Mouse (Mus musculus) heart, postnatal 0 days (tissue): ENCODE results near the gene Fez2. TPM values are rescaled to one million over a fixed set of nuclear protein-coding genes. Genes with fewer than 3 reads are reported as not detected.

Experiments
- ATAC-seq: fragments of 200-750 bp; cut with Nextera tagmentation; 2 replicates; pipeline ENCODE4 v1.8.0; 2017; ENCODE audit warnings: low read depth, moderate number of reproducible peaks, moderate library complexity; ENCODE audit not compliant: insufficient read depth
- DNase-seq: peaks from one replicate; pipeline ENCODE4 v3.0.0-alpha.2; 2016; ENCODE audit warnings: low spot score
- H3K27ac ChIP-seq: fragments of 300-500 bp; sonication (generic); 2 replicates; pipeline ENCODE4 v1.5.1; 2014; ENCODE audit warnings: low read depth, mild to moderate bottlenecking
- H3K27me3 ChIP-seq: fragments of 300-500 bp; sonication (generic); 2 replicates; pipeline ENCODE4 v1.6.1; 2014; ENCODE audit warnings: low read length, mixed read lengths; ENCODE audit not compliant: control insufficient read depth, insufficient read depth
- H3K36me3 ChIP-seq: fragments of 300-500 bp; sonication (generic); replicated peaks from 2 replicates; pipeline ENCODE4 v1.6.1; 2014; ENCODE audit warnings: low read length, mixed read lengths; ENCODE audit not compliant: control insufficient read depth, insufficient read depth
- H3K4me1 ChIP-seq: fragments of 300-500 bp; sonication (generic); 2 replicates; pipeline ENCODE4 v1.6.1; 2014; ENCODE audit warnings: antibody characterized with exemption; ENCODE audit not compliant: control insufficient read depth, insufficient read depth
- H3K4me2 ChIP-seq: fragments of 300-500 bp; sonication (generic); 2 replicates; pipeline ENCODE4 v1.6.1; 2014; ENCODE audit warnings: low read depth, mild to moderate bottlenecking, low read length, moderate library complexity
- H3K4me3 ChIP-seq: fragments of 300-500 bp; sonication (generic); 2 replicates; pipeline ENCODE4 v1.5.1; 2014; ENCODE audit warnings: low read depth, low read length
- H3K9ac ChIP-seq: fragments of 300-500 bp; sonication (generic); replicated peaks from 2 replicates; pipeline ENCODE4 v1.6.1; 2014; ENCODE audit warnings: low read depth, low read length, mixed read lengths
- H3K9me3 ChIP-seq: fragments of 300-500 bp; sonication (generic); replicated peaks from 2 replicates; pipeline ENCODE4 v1.6.1; 2016; ENCODE audit warnings: low read length; ENCODE audit not compliant: control insufficient read depth
- CTCF ChIP-seq: IDR thresholded peaks from 2 replicates; pipeline ENCODE4 v1.5.1; 2016; ENCODE audit warnings: antibody characterized with exemption, control low read depth, low read depth
- EP300 ChIP-seq: IDR thresholded peaks from 2 replicates; pipeline ENCODE4 v1.6.1; 2016; ENCODE audit warnings: antibody characterized with exemption, low read depth
- WGBS: fragments of 180-500 bp; shearing (Covaris S2); extraction: QIAGEN DNeasy Blood & Tissue Kit; methylation state at CpG from one replicate; pipeline ENCODE4 v1.1.7; 2014; 5-methylcytosine and 5-hydroxymethylcytosine counted together
- polyA plus RNA-seq: library from polyadenylated mRNA; unstranded; fragments of >200 nt; fragmentation: Nextera tagmentation; extraction: Ambion mirVana; gene quantifications from 2 replicates; pipeline ENCODE4 v1.2.1, GENCODE M21; 2015
- total RNA-seq: library from RNA; depleted of rRNA; stranded (reverse); fragments of >200 nt; gene quantifications from 2 replicates; pipeline ENCODE4 v1.2.3, GENCODE M21; 2014; ENCODE audit warnings: low replicate concordance

Fez2 gene
- total and polyA plus RNA-seq, 2 experiments from 2014 or later = 65.6 to 72.3 TPM

GRCm38 (mm10) chr17:78351676-78352499 is 66.1 kb downstream of the Fez2 start:
- Histone ChIP-seq H3K9me3 (no peaks in the 10 kb centered on the region), H3K4me3 (no peak overlapping the region), H3K27ac (no peak overlapping the region), H3K27me3 (no peaks in the 10 kb centered on the region), H3K4me2 (no peak overlapping the region), H3K36me3 (peaks cover 11% of the 10 kb centered on the region), H3K9ac (no peak overlapping the region), H3K4me1 (peaks cover 9% of the 10 kb centered on the region; the same call in 1 of the 2 replicates)
- TF ChIP-seq EP300 (peak; percentile 27; the same call in 1 of the 2 replicates), CTCF (no peak)
- 47% methylated on average over 12 of the region's 12 CpGs for WGBS
- DNase-seq = peak; percentile 16
- ATAC-seq = peak; percentile 52

DNA sequence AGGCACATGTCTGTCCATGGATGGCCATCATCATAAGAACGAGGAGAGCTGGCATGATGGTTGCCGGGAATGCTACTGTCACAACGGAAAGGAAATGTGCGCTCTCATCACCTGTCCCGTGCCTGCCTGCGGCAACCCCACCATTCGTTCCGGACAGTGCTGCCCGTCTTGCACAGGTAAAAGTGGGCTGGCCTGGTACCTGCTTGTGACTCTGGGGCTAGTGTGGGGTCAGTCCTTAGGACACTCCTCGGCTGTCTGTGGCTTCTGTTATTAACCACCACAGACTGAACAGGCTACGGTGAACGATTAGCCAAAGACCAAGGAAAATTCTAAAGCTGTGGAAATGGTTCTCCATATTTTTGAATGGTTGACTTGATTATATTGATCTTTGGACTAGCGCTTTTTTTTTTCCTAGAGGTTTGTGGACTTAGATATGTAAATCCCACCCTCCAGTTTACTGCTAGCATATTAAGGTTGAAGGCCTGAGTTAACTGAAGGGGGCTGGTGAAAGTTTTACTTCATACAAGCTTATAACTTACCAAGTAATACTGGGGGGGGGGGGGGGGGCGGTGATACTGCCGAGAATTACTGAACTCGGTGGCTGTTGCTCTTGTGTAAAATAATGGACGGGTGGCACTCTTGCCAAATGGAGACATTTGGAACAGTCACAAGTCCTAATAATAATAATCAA is 70.7 kb downstream of the Fez2 start:
- H3K36me3 ChIP-seq = peaks cover 3% of the 10 kb centered on the region; the same call in 1 of the 2 replicates
- no peak for DNase-seq
- no peak overlapping the region for H3K4me2 ChIP-seq
- H3K9me3 ChIP-seq = no peaks in the 10 kb centered on the region
- H3K27ac ChIP-seq = no peak overlapping the region
- peaks cover 7% of the 10 kb centered on the region; the same call in 1 of the 2 replicates for H3K4me1 ChIP-seq
- no peak for TF ChIP-seq CTCF
- no peak for TF ChIP-seq EP300
- no peaks in the 10 kb centered on the region for H3K27me3 ChIP-seq
- WGBS = 92% methylated on average over 17 of the region's 17 CpGs
- H3K4me3 ChIP-seq = no peak overlapping the region
- ATAC-seq = no peak
- H3K9ac ChIP-seq = no peak overlapping the region

DNA sequence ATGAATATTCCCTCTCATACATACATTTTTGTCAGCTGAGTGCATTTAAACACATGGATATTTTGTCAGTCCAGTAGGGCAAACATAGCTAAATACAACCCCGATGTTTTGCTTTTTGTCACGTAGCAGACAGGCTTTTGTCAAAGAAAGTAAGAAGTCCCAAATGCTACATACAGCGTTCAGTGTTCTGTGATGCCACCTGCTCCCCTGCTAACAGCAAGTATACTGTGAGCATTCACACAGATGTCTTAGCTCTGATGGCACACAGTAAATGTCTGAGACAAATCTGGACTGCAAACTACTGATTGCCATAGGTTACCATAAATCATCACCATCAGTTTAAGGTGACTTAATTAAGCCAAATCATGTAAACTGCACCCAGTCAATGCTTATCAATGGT is 74.3 kb downstream of the Fez2 start:
- DNase-seq = no peak
- no peak overlapping the region for H3K4me3 ChIP-seq
- no peak overlapping the region for H3K4me2 ChIP-seq
- no peak for TF ChIP-seq CTCF
- TF ChIP-seq EP300 = no peak
- no peaks in the 10 kb centered on the region for H3K9me3 ChIP-seq
- WGBS = 94% methylated on average over 3 of the region's 3 CpGs
- ATAC-seq = no peak
- H3K9ac ChIP-seq = no peak overlapping the region
- H3K27ac ChIP-seq = no peak overlapping the region
- 0 out of 2 replicates have a peak, but pooled peaks cover 3% of the 10 kb centered on the region for H3K36me3 ChIP-seq
- no peaks in the 10 kb centered on the region for H3K4me1 ChIP-seq
- H3K27me3 ChIP-seq = no peaks in the 10 kb centered on the region

- Histone ChIP-seq H3K36me3 (0 out of 2 replicates have a peak, but pooled peaks cover 17% of the 10 kb centered on the region), H3K4me3 (no peak overlapping the region), H3K9ac (no peak overlapping the region), H3K4me1 (no peaks in the 10 kb centered on the region), H3K4me2 (no peak overlapping the region), H3K9me3 (no peaks in the 10 kb centered on the region), H3K27ac (no peak overlapping the region), H3K27me3 (no peaks in the 10 kb centered on the region)
- no peak for TF ChIP-seq CTCF
- no peak for TF ChIP-seq EP300
- no peak for ATAC-seq
- WGBS = 87% methylated on average over 8 of the region's 8 CpGs
- no peak for DNase-seq
Measured at GRCm38 (mm10) chr17:78335250-78335649, 82.7 kb downstream of the Fez2 start.

- Histone ChIP-seq H3K36me3 (0 out of 2 replicates have a peak, but pooled peaks cover 17% of the 10 kb centered on the region), H3K9me3 (no peaks in the 10 kb centered on the region), H3K9ac (no peak overlapping the region), H3K4me1 (no peaks in the 10 kb centered on the region), H3K27me3 (no peaks in the 10 kb centered on the region), H3K4me3 (no peak overlapping the region), H3K4me2 (no peak overlapping the region), H3K27ac (no peak overlapping the region)
- ATAC-seq = no peak
- no peak for TF ChIP-seq EP300
- no peak for TF ChIP-seq CTCF
- DNase-seq = peak; percentile 35
- 70% methylated on average over 10 of the region's 10 CpGs for WGBS
Measured at GRCm38 (mm10) chr17:78333275-78333674, 84.7 kb downstream of the Fez2 start.
